Mouse (Mus musculus) testis, adult 2 months (tissue): Measurements from ENCODE around the gene Shank3.

Experiments used
- CTCF ChIP-seq: fragments of 200-500 bp; IDR thresholded peaks from 2 replicates; pipeline ENCODE4 v1.5.1; 2012; ENCODE audit warnings: low read depth, mild to moderate bottlenecking, inconsistent platforms, low read length, moderate library complexity; ENCODE audit not compliant: control insufficient read depth, insufficient read depth, insufficient replicate concordance
- POLR2A ChIP-seq: fragments of 200-500 bp; IDR thresholded peaks from 2 replicates; pipeline ENCODE4 v1.6.1; 2012; ENCODE audit warnings: low read depth, mild to moderate bottlenecking, inconsistent platforms, low read length, moderate library complexity; ENCODE audit not compliant: control insufficient read depth

- TF ChIP-seq CTCF (no peak), POLR2A (no peak)
Measured at GRCm38 (mm10) chr15:89471476-89471875, 27.9 kb upstream of the Shank3 start.
